Comparison of ENCODE assay signal across 24 mouse cellular contexts in genomic region chr10:65330345-65330744, GRCm38 (mm10).
"Had no signal": no experiment of that assay in that cellular context is flagged by ENCODE, and none has a peak within 500 bp of the region (broad histone marks: within the 10 kb centered on the region; RNA-seq: fewer than 3 reads in every experiment).

No protein-coding gene starts in this region.

- DNase-seq: kidney, adult 2 months; kidney, postnatal 25 days; layer of hippocampus, adult 9-11 months; liver; lung, adult 18-20 months; lung, postnatal 10 days; lung, postnatal 36 days; right cerebral cortex, postnatal 14 days; right cerebral cortex, postnatal 4 days; thymus, adult 2 months; thymus, postnatal 14 days; thymus, postnatal 4 days had no signal

- H3K9ac ChIP-seq: limb, embryonic 13.5 days; liver, embryonic 12.5 days; liver, embryonic 15.5 days; lung, embryonic 15.5 days; midbrain, embryonic 15.5 days; neural tube, embryonic 12.5 days had no signal

- H3K9me3 ChIP-seq: limb, embryonic 10.5 days; limb, embryonic 13.5 days; liver, embryonic 12.5 days; liver, embryonic 15.5 days; lung, embryonic 15.5 days; megakaryocyte, embryonic 14.5 days; midbrain, embryonic 10.5 days; midbrain, embryonic 15.5 days; neural tube, embryonic 12.5 days had no signal

- H3K4me3 ChIP-seq: layer of hippocampus, adult 2 months; limb, embryonic 10.5 days; limb, embryonic 13.5 days; liver, embryonic 12.5 days; liver, embryonic 15.5 days; lung, embryonic 15.5 days; megakaryocyte, embryonic 14.5 days; midbrain, embryonic 10.5 days; midbrain, embryonic 15.5 days; neural tube, embryonic 12.5 days had no signal

- H3K27me3 ChIP-seq: limb, embryonic 13.5 days; liver, embryonic 12.5 days; liver, embryonic 15.5 days; lung, embryonic 15.5 days; megakaryocyte, embryonic 14.5 days; midbrain, embryonic 15.5 days; neural tube, embryonic 12.5 days had no signal

- H3K36me3 ChIP-seq: limb, embryonic 10.5 days; limb, embryonic 13.5 days; liver, embryonic 12.5 days; liver, embryonic 15.5 days; lung, embryonic 15.5 days; midbrain, embryonic 10.5 days; midbrain, embryonic 15.5 days; neural tube, embryonic 12.5 days had no signal

- H3K4me2 ChIP-seq: limb, embryonic 13.5 days; liver, embryonic 12.5 days; liver, embryonic 15.5 days; lung, embryonic 15.5 days; midbrain, embryonic 15.5 days; neural tube, embryonic 12.5 days had no signal

- ATAC-seq: liver, embryonic 12.5 days; midbrain, embryonic 15.5 days had no signal

- H3K4me1 ChIP-seq: limb, embryonic 10.5 days; limb, embryonic 13.5 days; liver, embryonic 12.5 days; liver, embryonic 15.5 days; lung, embryonic 15.5 days; megakaryocyte, embryonic 14.5 days; midbrain, embryonic 10.5 days; midbrain, embryonic 15.5 days; neural tube, embryonic 12.5 days had no signal

- H3K27ac ChIP-seq: kidney, postnatal 0 days; layer of hippocampus, adult 2 months; limb, embryonic 10.5 days; limb, embryonic 13.5 days; liver, embryonic 12.5 days; liver, embryonic 15.5 days; lung, embryonic 15.5 days; midbrain, embryonic 10.5 days; midbrain, embryonic 15.5 days; neural tube, embryonic 12.5 days; stomach, postnatal 0 days had no signal
